Mouse (Mus musculus) induced T-regulatory cell, adult 2 months (primary cell): ENCODE measurements at regions not wholly inside any gene's neighbourhood (a gene's known extent, or its start where the extent isn't known, plus 50 kb on each side); places are given as distances from the start of the nearest gene placed in this dataset.

ENCODE experiments used
- DNase-seq: peaks from one replicate; pipeline ENCODE4 v3.0.0-alpha.2; 2012; ENCODE audit warnings: low read depth

GRCm38 (mm10) chr14:37292084-37292860 lies 157.2 kb upstream of the Ghitm start:
- DNase-seq: no peak

- DNase-seq: no peak
These were observed 149.3 kb upstream of the Ghitm start for GRCm38 (mm10) chr14:37284391-37284790.

DNA sequence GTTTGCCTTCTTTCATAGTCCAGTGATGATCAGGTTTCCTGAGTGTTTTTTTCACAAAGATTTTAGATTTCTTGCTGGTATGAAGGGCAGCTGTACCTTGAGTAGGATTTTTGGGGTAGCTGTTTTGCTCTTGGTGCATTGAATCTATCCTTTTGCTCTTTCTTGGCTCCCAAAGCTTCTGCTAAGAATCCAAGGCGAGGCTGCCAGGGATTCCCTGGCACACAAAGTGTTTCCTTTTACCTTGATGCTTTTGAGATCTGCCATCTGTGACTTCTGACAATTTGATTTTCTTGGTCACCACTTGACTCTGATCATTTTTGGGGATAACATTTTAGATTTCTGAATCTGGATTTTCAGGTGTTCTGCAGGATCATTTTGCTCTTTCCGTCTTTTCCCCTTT lies 144.3 kb upstream of the Ghitm start:
- DNase-seq: no peak

- DNase-seq: peak; percentile 2
These were observed 141.9 kb upstream of the Ghitm start for GRCm38 (mm10) chr14:37276728-37277695.

- DNase-seq: no peak
These were observed 137.0 kb upstream of the Ghitm start for GRCm38 (mm10) chr14:37272063-37272462.

- DNase-seq: no peak
These were observed 136.2 kb upstream of the Ghitm start for GRCm38 (mm10) chr14:37271015-37271933.

GRCm38 (mm10) chr14:37269920-37270319 lies 134.8 kb upstream of the Ghitm start:
- DNase-seq: no peak

- peak; percentile 0 for DNase-seq
These were observed 103.6 kb upstream of the Ghitm start for GRCm38 (mm10) chr14:37238632-37239032.

- no peak for DNase-seq
These were observed 102.1 kb upstream of the Ghitm start for GRCm38 (mm10) chr14:37237191-37237590.

GRCm38 (mm10) chr14:37208256-37208655 lies 73.2 kb upstream of the Ghitm start:
- no peak for DNase-seq

GRCm38 (mm10) chr14:37189795-37190194 lies 54.7 kb upstream of the Ghitm start:
- DNase-seq: no peak
